9 mouse cellular contexts compared by ENCODE assay signal in genomic region chr3:41282431-41283037, GRCm38 (mm10).
DNase-seq lines count a peak whose midpoint lies in the region; ATAC-seq lines count a peak whose summit lies in the region.
"Had no signal": no experiment of that assay in that cellular context is flagged by ENCODE, and none has a peak within 500 bp of the region (broad histone marks: within the 10 kb centered on the region; RNA-seq: fewer than 3 reads in every experiment).

No protein-coding gene starts in this region.

- no peak overlapping the region for H3K4me2 ChIP-seq in hindbrain, embryonic 16.5 days (ENCODE audit: low read length)
- H3K4me2 ChIP-seq: neural tube, embryonic 13.5 days had no signal

- no peaks in the 10 kb centered on the region for H3K27me3 ChIP-seq in hindbrain, embryonic 16.5 days (replicated peaks; ENCODE audit: control insufficient read depth, insufficient read depth, low read length)
- H3K27me3 ChIP-seq: neural tube, embryonic 13.5 days had no signal

- H3K36me3 ChIP-seq in hindbrain, embryonic 16.5 days (ENCODE audit: control insufficient read depth, insufficient read depth, low read length): no peaks in the 10 kb centered on the region
- H3K36me3 ChIP-seq: neural tube, embryonic 13.5 days had no signal

- H3K4me3 ChIP-seq in hindbrain, embryonic 16.5 days (ENCODE audit: low read length): no peak overlapping the region
- H3K4me3 ChIP-seq: neural tube, embryonic 13.5 days had no signal

- no peak overlapping the region for H3K27ac ChIP-seq in hindbrain, embryonic 16.5 days (ENCODE audit: low read depth, low read length)
- H3K27ac ChIP-seq: neural tube, embryonic 13.5 days had no signal

- intact Hi-C loops in heart, postnatal 14 days (cut with DNase I): no loop called here

- peaks cover 2% of the 10 kb centered on the region; the same call in 1 of the 2 replicates for H3K4me1 ChIP-seq in hindbrain, embryonic 16.5 days (ENCODE audit: control insufficient read depth, insufficient read depth, low read depth, low read length)

- peak; percentile 14 to 22 for DNase-seq in heart, postnatal 14 days
- no peak for DNase-seq in heart, adult 8-10 months (ENCODE audit: low spot score)
- peak; percentile 56 for DNase-seq in embryo, embryonic 10.5 days (ENCODE audit: low spot score)
- peak; percentile 68 for DNase-seq in lung, postnatal 10 days
- no peak for DNase-seq in left cerebral cortex, adult 8-10 months (ENCODE audit: low spot score in 2 of 2)
- DNase-seq in frontal cortex, postnatal 10 days (ENCODE audit: low spot score in 2 of 2): no peak
- no peak for DNase-seq in retina, embryonic 14.5 days (ENCODE audit: low spot score)

- H3K9ac ChIP-seq in hindbrain, embryonic 16.5 days (ENCODE audit: low read depth, low read length): no peak overlapping the region
- H3K9ac ChIP-seq: neural tube, embryonic 13.5 days had no signal

- ATAC-seq in hindbrain, embryonic 16.5 days: peak; percentile 58

- peaks cover 3% of the 10 kb centered on the region for H3K9me3 ChIP-seq in hindbrain, embryonic 16.5 days (ENCODE audit: control insufficient read depth, low read length)
- H3K9me3 ChIP-seq: neural tube, embryonic 13.5 days had no signal

- 43% methylated on average over 8 of the region's 8 CpGs for WGBS in hindbrain, embryonic 16.5 days

Comparison
In these comparisons a context has a peak if more than half of its experiments do, and no peak if none do; other contexts are left out.
1. DNase-seq: peak in heart, postnatal 14 days (2 of 2), embryo, embryonic 10.5 days (single experiment) and lung, postnatal 10 days (single experiment); none in heart, adult 8-10 months (single experiment), left cerebral cortex, adult 8-10 months (0 of 2), frontal cortex, postnatal 10 days (0 of 2) and retina, embryonic 14.5 days (single experiment).